ENCODE assay signal across 8 mouse cellular contexts in genomic region chr14:118137487-118137886, GRCm38 (mm10). TPM values are rescaled to one million over a fixed set of nuclear protein-coding genes. Genes with fewer than 3 reads are reported as not detected.
DNase-seq lines count a peak whose midpoint lies in the region; ATAC-seq lines count a peak whose summit lies in the region.

No protein-coding gene starts in this region.

- ATAC-seq in heart, embryonic 13.5 days (ENCODE audit: extremely low read depth, insufficient number of reproducible peaks, low FRiP score, low TSS enrichment) = no peak
- ATAC-seq in intestine, embryonic 14.5 days (replicated peaks; ENCODE audit: low FRiP score, low TSS enrichment, low read depth) = peak; percentile 34
- ATAC-seq in midbrain, embryonic 14.5 days (ENCODE audit: low FRiP score, low TSS enrichment) = no peak; the same call in 1 of the 2 replicates

- intact Hi-C loops in heart, postnatal 14 days (cut with DNase I) = loop anchor here (5.0 kb wide), 2 partner anchors 95 to 135 kb away; no protein-coding TSS in a partner anchor

- H3K9ac ChIP-seq in heart, embryonic 13.5 days = peak overlapping the region; percentile 93
- peak overlapping the region; percentile 81 for H3K9ac ChIP-seq in intestine, embryonic 14.5 days (ENCODE audit: low read length)
- H3K9ac ChIP-seq in midbrain, embryonic 14.5 days (replicated peaks; ENCODE audit: low read length) = peak overlapping the region; percentile 87

- under 1% methylated on average over 13 of the region's 13 CpGs for WGBS in heart, embryonic 13.5 days
- WGBS in embryonic facial prominence, embryonic 10.5 days = 2% methylated on average over 13 of the region's 13 CpGs
- WGBS in intestine, embryonic 14.5 days = 2% methylated on average over 13 of the region's 13 CpGs
- 1% methylated on average over 13 of the region's 13 CpGs for WGBS in midbrain, embryonic 14.5 days

- peak overlapping the region; percentile 91 for H3K4me3 ChIP-seq in heart, embryonic 13.5 days
- H3K4me3 ChIP-seq in embryonic facial prominence, embryonic 10.5 days = peak overlapping the region; percentile 87
- H3K4me3 ChIP-seq in intestine, embryonic 14.5 days (ENCODE audit: low read depth, low read length) = peak overlapping the region; percentile 79
- H3K4me3 ChIP-seq in midbrain, embryonic 14.5 days (replicated peaks; ENCODE audit: low read depth, low read length) = peak overlapping the region; percentile 82

- peaks cover 36% of the 10 kb centered on the region for H3K36me3 ChIP-seq in heart, embryonic 13.5 days
- peaks cover 35% of the 10 kb centered on the region for H3K36me3 ChIP-seq in embryonic facial prominence, embryonic 10.5 days (replicated peaks)
- peaks cover 35% of the 10 kb centered on the region for H3K36me3 ChIP-seq in intestine, embryonic 14.5 days (ENCODE audit: control insufficient read depth, insufficient read depth, low read length)
- peaks cover 24% of the 10 kb centered on the region for H3K36me3 ChIP-seq in midbrain, embryonic 14.5 days (ENCODE audit: control insufficient read depth, insufficient read depth, low read length)

- 0 out of 2 replicates have a peak, but pooled peaks cover 4% of the 10 kb centered on the region for H3K9me3 ChIP-seq in heart, embryonic 13.5 days
- H3K9me3 ChIP-seq in embryonic facial prominence, embryonic 10.5 days = no peaks in the 10 kb centered on the region
- H3K9me3 ChIP-seq in intestine, embryonic 14.5 days (ENCODE audit: control insufficient read depth, low read length) = no peaks in the 10 kb centered on the region
- H3K9me3 ChIP-seq in midbrain, embryonic 14.5 days (ENCODE audit: control insufficient read depth, low read length) = no peaks in the 10 kb centered on the region

- peaks cover 11% of the 10 kb centered on the region; the same call in 1 of the 2 replicates for H3K27me3 ChIP-seq in heart, embryonic 13.5 days (replicated peaks)
- peaks cover 4% of the 10 kb centered on the region for H3K27me3 ChIP-seq in embryonic facial prominence, embryonic 10.5 days (replicated peaks; ENCODE audit: low read depth, poor library complexity, severe bottlenecking)
- H3K27me3 ChIP-seq in intestine, embryonic 14.5 days (replicated peaks; ENCODE audit: control insufficient read depth, insufficient read depth, low read length) = no peaks in the 10 kb centered on the region
- no peaks in the 10 kb centered on the region for H3K27me3 ChIP-seq in midbrain, embryonic 14.5 days (ENCODE audit: control insufficient read depth, insufficient read depth, low read length)

- DNase-seq in heart, postnatal 14 days = no peak
- peak; percentile 47 for DNase-seq in ES-CJ7 (ENCODE audit: low read depth, low spot score)
- DNase-seq in embryonic facial prominence, embryonic 10.5 days (ENCODE audit: low spot score) = no peak
- no peak for DNase-seq in intestine, embryonic 14.5 days (ENCODE audit: low spot score)
- DNase-seq in midbrain, embryonic 14.5 days = peak; percentile 56
- no peak for DNase-seq in yolk sac, embryonic 10.5 days (ENCODE audit: low spot score)
- DNase-seq in right cerebral cortex, adult 18-20 months = no peak

- peak overlapping the region; percentile 68 for H3K27ac ChIP-seq in heart, embryonic 13.5 days (replicated peaks)
- peak overlapping the region; percentile 92 for H3K27ac ChIP-seq in embryonic facial prominence, embryonic 10.5 days (replicated peaks)
- H3K27ac ChIP-seq in intestine, embryonic 14.5 days (ENCODE audit: low read depth) = peak overlapping the region; percentile 30; the same call in 1 of the 2 replicates
- H3K27ac ChIP-seq in midbrain, embryonic 14.5 days (replicated peaks; ENCODE audit: low read depth, low read length) = no peak overlapping the region; the same call in 1 of the 2 replicates

- peaks cover 17% of the 10 kb centered on the region for H3K4me1 ChIP-seq in heart, embryonic 13.5 days
- H3K4me1 ChIP-seq in embryonic facial prominence, embryonic 10.5 days = peaks cover 24% of the 10 kb centered on the region
- peaks cover 10% of the 10 kb centered on the region; the same call in 1 of the 2 replicates for H3K4me1 ChIP-seq in intestine, embryonic 14.5 days (replicated peaks; ENCODE audit: control insufficient read depth, insufficient read depth, low read length)
- H3K4me1 ChIP-seq in midbrain, embryonic 14.5 days (ENCODE audit: control insufficient read depth, insufficient read depth, low read length) = peaks cover 12% of the 10 kb centered on the region; the same call in 1 of the 2 replicates

- H3K4me2 ChIP-seq in heart, embryonic 13.5 days = peak overlapping the region; percentile 90
- peak overlapping the region; percentile 67 for H3K4me2 ChIP-seq in intestine, embryonic 14.5 days (ENCODE audit: low read length)
- peak overlapping the region; percentile 92 for H3K4me2 ChIP-seq in midbrain, embryonic 14.5 days (ENCODE audit: low read length)

RNA-seq across cellular contexts. Expression of gene Gpr180, which starts 0.5 kb away (rescaled TPM):
- polyA plus RNA-seq in heart, embryonic 13.5 days (2015; fragmentation: Nextera tagmentation; extraction: Ambion mirVana) = 40.5 and 41.9 TPM in 2 replicates
- total RNA-seq in heart, postnatal 14 days (2021) = 10 to 100 TPM; 20.8 to 22.2 TPM
- 40.9 and 44.6 TPM in 2 replicates for polyA plus RNA-seq in embryonic facial prominence, embryonic 10.5 days (2016; fragmentation: Nextera tagmentation; extraction: Ambion mirVana)
- polyA plus RNA-seq in intestine, embryonic 14.5 days (2014; fragmentation: Nextera tagmentation; extraction: Ambion mirVana) = 52.2 and 54.4 TPM in 2 replicates
- polyA plus RNA-seq in midbrain, embryonic 14.5 days (2014; fragmentation: Nextera tagmentation; extraction: Ambion mirVana) = 33.4 and 38.8 TPM in 2 replicates

RNA-seq across cellular contexts. Expression of gene Tgds, which starts 4.9 kb away (rescaled TPM):
- 29.2 and 30.1 TPM in 2 replicates for polyA plus RNA-seq in heart, embryonic 13.5 days (2015; fragmentation: Nextera tagmentation; extraction: Ambion mirVana)
- total RNA-seq in heart, postnatal 14 days (2021) = 10 to 100 TPM; 10.7 to 11.3 TPM
- polyA plus RNA-seq in embryonic facial prominence, embryonic 10.5 days (2016; fragmentation: Nextera tagmentation; extraction: Ambion mirVana) = 32.3 and 32.8 TPM in 2 replicates
- 32.9 and 34.3 TPM in 2 replicates for polyA plus RNA-seq in intestine, embryonic 14.5 days (2014; fragmentation: Nextera tagmentation; extraction: Ambion mirVana)
- 17.9 and 21.8 TPM in 2 replicates for polyA plus RNA-seq in midbrain, embryonic 14.5 days (2014; fragmentation: Nextera tagmentation; extraction: Ambion mirVana)

Comparison
In these comparisons a context has a peak if more than half of its experiments do, and no peak if none do; other contexts are left out.
1. DNase-seq: peak in ES-CJ7 (single experiment) and midbrain, embryonic 14.5 days (single experiment); none in heart, postnatal 14 days (0 of 2), embryonic facial prominence, embryonic 10.5 days (single experiment), intestine, embryonic 14.5 days (single experiment), yolk sac, embryonic 10.5 days (single experiment) and right cerebral cortex, adult 18-20 months (single experiment).
2. Peak in every context shown above with its lines, with median percentiles within 50 percentile points of each other: H3K4me2 ChIP-seq, H3K4me3 ChIP-seq and H3K9ac ChIP-seq.